Mouse (Mus musculus) kidney, adult 2 months (tissue): Measurements from ENCODE around the gene Vmn2r62. TPM values are rescaled to one million over a fixed set of nuclear protein-coding genes. Genes with fewer than 3 reads are reported as not detected.
"Not testable (repeated sequence)": the region's sequence is repeated elsewhere in the genome, so short reads cannot be mapped to it uniquely, and the experiment has no call there.

ENCODE experiments used
- DNase-seq: peaks from one replicate; pipeline ENCODE4 v3.0.0; 2021
- H3K27ac ChIP-seq: fragments of 200-500 bp; 2 replicates; pipeline ENCODE4 v1.5.1; 2012; ENCODE audit warnings: low read depth, low read length, control low read depth, inconsistent platforms; ENCODE audit not compliant: insufficient read depth
- H3K27me3 ChIP-seq: fragments of 200-500 bp; replicated peaks from 2 replicates; pipeline ENCODE4 v1.6.1; 2012; ENCODE audit warnings: mild to moderate bottlenecking, moderate library complexity, low read length, inconsistent platforms; ENCODE audit not compliant: control insufficient read depth, insufficient read depth
- H3K36me3 ChIP-seq: fragments of 200-500 bp; 2 replicates; pipeline ENCODE4 v1.6.1; 2012; ENCODE audit warnings: mild to moderate bottlenecking, moderate library complexity, low read length, inconsistent platforms; ENCODE audit not compliant: control insufficient read depth, insufficient read depth
- H3K4me1 ChIP-seq: fragments of 200-500 bp; 2 replicates; pipeline ENCODE4 v1.6.1; 2011; ENCODE audit warnings: low read length; ENCODE audit not compliant: control insufficient read depth, insufficient read depth
- H3K4me3 ChIP-seq: fragments of 200-500 bp; 2 replicates; pipeline ENCODE4 v1.5.1; 2011; ENCODE audit warnings: mild to moderate bottlenecking, low read depth, low read length, control low read depth; ENCODE audit not compliant: insufficient read depth
- CTCF ChIP-seq: fragments of 200-500 bp; conservative IDR thresholded peaks from 2 replicates; pipeline ENCODE4 v1.5.1; 2011; ENCODE audit warnings: low read depth, mild to moderate bottlenecking, control low read depth, low read length, moderate library complexity, mixed read lengths; ENCODE audit not compliant: insufficient read depth, insufficient read length
- POLR2A ChIP-seq: fragments of 200-500 bp; IDR thresholded peaks from one replicate; pipeline ENCODE4 v1.6.1; 2011; ENCODE audit warnings: low read depth, low read length, control low read depth
- WGBS: fragments of 180-500 bp; shearing (Covaris S2); methylation state at CpG from one replicate; pipeline ENCODE4 v1.1.7; 2018; 5-methylcytosine and 5-hydroxymethylcytosine counted together
- polyA plus RNA-seq: library from polyadenylated mRNA; depleted of rRNA; stranded (reverse); fragments of >200 nt; gene quantifications from 2 replicates; pipeline ENCODE4 v1.2.3, GENCODE M21; 2012; rRNA removed

Vmn2r62 gene
- not detected in 2 replicates for polyA plus RNA-seq

- no CpG with 5 or more reads among the region's 1 CpGs for WGBS
Measured at GRCm38 (mm10) chr7:42793425-42793824, at the start of gene Vmn2r62. TSS of gene Vmn2r62 (minus strand) at chr7:42793525.

GRCm38 (mm10) chr7:42838366-42838765, 45.0 kb upstream of the Vmn2r62 start:
- not testable (repeated sequence) for H3K4me1 ChIP-seq, H3K36me3 ChIP-seq, H3K27ac ChIP-seq, H3K27me3 ChIP-seq, H3K4me3 ChIP-seq, DNase-seq

More at GRCm38 (mm10) chr7:42793425-42793824, at the start of gene Vmn2r62:
- not testable (repeated sequence) for DNase-seq, H3K4me1 ChIP-seq, H3K27ac ChIP-seq, H3K4me3 ChIP-seq, H3K36me3 ChIP-seq, H3K27me3 ChIP-seq

- no peaks in the 10 kb centered on the region for H3K36me3 ChIP-seq
- TF ChIP-seq POLR2A, result no peak
- TF ChIP-seq CTCF, result no peak
- no peak overlapping the region for H3K27ac ChIP-seq
- H3K4me1 ChIP-seq, result no peaks in the 10 kb centered on the region
- no peak for DNase-seq
- H3K4me3 ChIP-seq, result no peak overlapping the region
- H3K27me3 ChIP-seq, result no peaks in the 10 kb centered on the region
- 71% methylated on average over 3 of the region's 3 CpGs for WGBS
Measured at GRCm38 (mm10) chr7:42832221-42832620, 38.9 kb upstream of the Vmn2r62 start.

- no peaks in the 10 kb centered on the region for H3K27me3 ChIP-seq
- H3K36me3 ChIP-seq, result no peaks in the 10 kb centered on the region
- 59% methylated on average over 20 of the region's 20 CpGs for WGBS
- DNase-seq, result no peak
- TF ChIP-seq POLR2A (no peak), CTCF (no peak)
- H3K4me1 ChIP-seq, result no peaks in the 10 kb centered on the region
- no peak overlapping the region for H3K27ac ChIP-seq
- H3K4me3 ChIP-seq, result no peak overlapping the region
Measured at GRCm38 (mm10) chr7:42749836-42750235, 43.5 kb downstream of the Vmn2r62 start.

- Histone ChIP-seq H3K27me3 (no peaks in the 10 kb centered on the region), H3K4me1 (no peaks in the 10 kb centered on the region), H3K27ac (no peak overlapping the region), H3K36me3 (no peaks in the 10 kb centered on the region), H3K4me3 (no peak overlapping the region)
- TF ChIP-seq POLR2A (no peak), CTCF (no peak)
- no peak for DNase-seq
- WGBS, result 86% methylated on average over 10 of the region's 10 CpGs
Measured at GRCm38 (mm10) chr7:42738536-42739210, 54.7 kb downstream of the Vmn2r62 start.

- H3K27me3 ChIP-seq, DNase-seq, H3K4me1 ChIP-seq, H3K4me3 ChIP-seq, H3K36me3 ChIP-seq, H3K27ac ChIP-seq: not testable (repeated sequence)
- 82% methylated on average over 4 of the region's 4 CpGs for WGBS
Measured at GRCm38 (mm10) chr7:42726917-42727316, 66.4 kb downstream of the Vmn2r62 start, which contains the start of gene Gm17067. TSS of gene Gm17067 (minus strand) at chr7:42727017.

Other genes with a start within 250 kb of the Vmn2r62 start
- gene Gm21028, start 214.9 kb downstream of the Vmn2r62 start, polyA plus RNA-seq, result not detected in 2 replicates
- 0.19 TPM in 1 of 2 replicates, not detected in the other for gene Zfp977, start 201.0 kb downstream of the Vmn2r62 start, polyA plus RNA-seq
- gene Zfp976, start 150.9 kb downstream of the Vmn2r62 start, polyA plus RNA-seq, result 0.31 and 0.47 TPM in 2 replicates
- 0.37 and 0.59 TPM in 2 replicates for gene Zfp975, start 100.8 kb downstream of the Vmn2r62 start, polyA plus RNA-seq
- not detected in 2 replicates for gene Gm17067, start 66.5 kb downstream of the Vmn2r62 start, polyA plus RNA-seq
- not detected in 2 replicates for gene Gm2381, start 73.7 kb upstream of the Vmn2r62 start, polyA plus RNA-seq
- not detected in 2 replicates for gene Vmn2r63, start 140.3 kb upstream of the Vmn2r62 start, polyA plus RNA-seq
- gene Gm9268, start 225.2 kb upstream of the Vmn2r62 start, polyA plus RNA-seq, result not detected in 2 replicates